Mouse (Mus musculus) megakaryocyte, embryonic 14.5 days (primary cell): ENCODE results near the gene Fga. TPM values are rescaled to one million over a fixed set of nuclear protein-coding genes. Genes with fewer than 3 reads are reported as not detected.

Source experiments
- H3K27me3 ChIP-seq: replicated peaks from 2 replicates; pipeline ENCODE3; 2012; ENCODE audit warnings: inconsistent platforms
- H3K36me3 ChIP-seq: replicated peaks from 2 replicates; pipeline ENCODE3; 2012; ENCODE audit warnings: low read length, inconsistent platforms, mixed read lengths
- H3K4me1 ChIP-seq: 2 replicates; pipeline ENCODE4 v1.6.1; 2012; ENCODE audit warnings: inconsistent platforms
- H3K4me3 ChIP-seq: replicated peaks from 2 replicates; pipeline ENCODE3; 2012; ENCODE audit warnings: moderate library complexity, mild to moderate bottlenecking, inconsistent platforms
- H3K9me3 ChIP-seq: 2 replicates; pipeline ENCODE4 v1.6.1; 2012; ENCODE audit warnings: inconsistent platforms
- FLI1 ChIP-seq: IDR thresholded peaks from 2 replicates; pipeline ENCODE4 v1.6.1; 2012; ENCODE audit warnings: low read length, inconsistent platforms, mixed read lengths
- GATA1 ChIP-seq: IDR thresholded peaks from 3 replicates; pipeline ENCODE4 v1.6.1; 2012; ENCODE audit warnings: mixed read lengths, low read length, inconsistent platforms, borderline replicate concordance
- polyA plus RNA-seq: library from polyadenylated mRNA; stranded (reverse); fragments of >175 nt; gene quantifications from 2 replicates; pipeline ENCODE4 v1.2.3, GENCODE M21; 2012; ENCODE audit warnings: low replicate concordance; ENCODE audit not compliant: insufficient read depth

Fga gene
- polyA plus RNA-seq, 1 experiment: not detected

DNA sequence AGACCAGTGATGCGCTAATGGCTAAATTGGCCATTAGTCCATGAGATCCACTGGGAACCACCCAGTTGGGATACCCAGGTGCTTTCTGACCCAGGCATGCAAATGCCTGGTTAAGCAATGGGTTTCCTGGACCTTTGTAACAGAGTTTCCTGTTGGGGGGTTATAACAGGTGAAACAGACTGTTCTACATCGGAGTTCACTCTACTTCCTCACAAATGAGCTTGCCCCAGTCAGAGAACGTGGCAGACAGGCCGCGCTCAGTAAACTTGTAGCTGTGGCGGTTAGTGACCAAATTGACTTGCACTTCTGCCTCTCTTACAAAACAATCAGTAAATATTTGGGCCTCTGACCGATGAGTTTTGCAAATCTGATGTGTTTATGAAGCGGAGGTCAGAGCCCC lies 22.8 kb upstream of the Fga start:
- no peak for TF ChIP-seq FLI1
- TF ChIP-seq GATA1: no peak
- Histone ChIP-seq H3K27me3 (peaks cover 1% of the 10 kb centered on the region), H3K4me3 (no peak overlapping the region), H3K4me1 (no peaks in the 10 kb centered on the region), H3K36me3 (no peaks in the 10 kb centered on the region), H3K9me3 (no peaks in the 10 kb centered on the region)

DNA sequence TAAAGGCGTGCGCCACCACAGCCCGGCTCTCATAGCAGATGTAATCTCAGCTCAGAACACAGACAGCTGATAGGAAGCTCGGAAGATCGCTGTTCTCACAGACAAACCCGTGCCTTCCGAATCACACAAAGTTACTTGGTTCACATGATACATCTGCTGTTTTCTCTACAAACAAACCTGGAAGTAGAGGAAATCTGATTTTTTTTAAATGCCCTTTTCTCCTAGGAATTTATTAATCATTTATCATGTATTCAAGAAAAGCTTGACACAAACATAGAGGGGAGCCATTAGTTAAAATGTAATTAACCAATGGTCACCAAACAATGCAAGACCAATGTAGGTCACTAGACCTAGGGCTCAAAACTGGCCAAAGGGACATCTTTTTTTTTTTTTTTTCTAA lies 21.1 kb upstream of the Fga start:
- H3K27me3 ChIP-seq: peaks cover 1% of the 10 kb centered on the region
- no peaks in the 10 kb centered on the region for H3K9me3 ChIP-seq
- TF ChIP-seq GATA1 (no peak), FLI1 (no peak)
- no peaks in the 10 kb centered on the region for H3K36me3 ChIP-seq
- no peak overlapping the region for H3K4me3 ChIP-seq
- H3K4me1 ChIP-seq: no peaks in the 10 kb centered on the region

DNA sequence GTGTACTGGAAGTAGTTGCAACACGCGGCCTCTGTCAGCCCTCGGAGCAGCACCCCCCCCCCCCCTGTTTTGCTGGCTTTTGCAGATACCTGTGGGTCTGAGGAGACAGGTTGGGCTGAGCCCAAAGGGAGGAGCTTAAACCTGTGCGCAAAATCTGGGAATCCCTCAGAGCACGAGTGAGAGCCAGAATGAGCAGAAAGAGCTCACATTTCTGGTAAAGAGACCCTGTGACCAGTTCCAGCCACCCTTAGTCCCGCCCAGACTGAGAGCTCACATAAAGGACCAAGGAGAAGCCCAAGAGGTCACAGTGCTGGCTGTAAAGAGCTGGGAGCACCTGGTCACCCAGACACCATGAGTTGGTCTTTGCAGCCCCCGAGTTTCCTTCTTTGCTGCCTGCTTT lies 18.3 kb upstream of the Fga start, which contains the start of gene Fgg:
TSS of gene Fgg (plus strand) at position 168 of the 400 bp plus-strand sequence.
- Histone ChIP-seq H3K27me3 (peaks cover 1% of the 10 kb centered on the region), H3K9me3 (no peaks in the 10 kb centered on the region), H3K4me3 (no peak within 1 kb of the TSS), H3K4me1 (no peaks in the 10 kb centered on the region), H3K36me3 (no peaks in the 10 kb centered on the region)
- no peak for TF ChIP-seq FLI1
- TF ChIP-seq GATA1: no peak

DNA sequence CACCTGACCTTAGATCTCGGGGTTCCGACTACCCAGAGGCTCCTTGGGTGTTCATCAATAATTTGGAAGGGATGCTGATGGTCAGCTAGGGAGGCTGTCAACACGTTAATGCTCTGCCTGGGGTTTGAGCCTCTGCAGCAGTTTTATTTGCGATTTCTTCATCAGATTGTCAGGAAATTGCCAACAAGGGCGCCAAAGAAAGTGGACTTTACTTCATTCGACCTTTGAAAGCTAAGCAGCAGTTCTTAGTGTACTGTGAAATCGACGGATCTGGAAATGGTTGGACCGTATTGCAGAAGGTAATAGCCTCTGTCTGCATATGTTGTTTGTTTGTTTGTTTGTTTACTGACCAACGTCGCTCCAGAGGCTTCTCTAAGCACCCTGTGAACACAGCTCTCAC lies 15.6 kb upstream of the Fga start:
- TF ChIP-seq GATA1 (no peak), FLI1 (no peak)
- Histone ChIP-seq H3K4me1 (no peaks in the 10 kb centered on the region), H3K4me3 (no peak overlapping the region), H3K36me3 (no peaks in the 10 kb centered on the region), H3K9me3 (no peaks in the 10 kb centered on the region), H3K27me3 (peaks cover 1% of the 10 kb centered on the region)

DNA sequence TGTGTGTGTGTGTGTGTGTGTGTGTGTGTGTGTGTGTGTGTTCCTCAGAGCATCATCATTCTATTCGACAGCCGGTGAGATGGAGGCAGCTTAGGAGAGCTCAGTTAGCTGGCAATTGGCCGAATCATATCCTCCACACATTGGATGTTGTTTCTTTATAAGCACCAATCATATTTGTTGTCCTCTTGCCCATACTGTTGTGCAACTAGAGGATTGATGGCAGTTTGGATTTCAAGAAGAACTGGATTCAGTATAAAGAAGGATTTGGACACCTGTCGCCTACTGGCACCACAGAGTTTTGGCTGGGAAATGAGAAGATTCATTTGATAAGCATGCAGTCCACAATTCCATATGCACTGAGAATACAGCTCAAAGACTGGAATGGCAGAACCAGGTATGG lies 14.7 kb upstream of the Fga start:
- Histone ChIP-seq H3K27me3 (peaks cover 1% of the 10 kb centered on the region), H3K4me1 (no peaks in the 10 kb centered on the region), H3K9me3 (no peaks in the 10 kb centered on the region), H3K36me3 (no peaks in the 10 kb centered on the region), H3K4me3 (no peak overlapping the region)
- TF ChIP-seq GATA1 (no peak), FLI1 (no peak)

DNA sequence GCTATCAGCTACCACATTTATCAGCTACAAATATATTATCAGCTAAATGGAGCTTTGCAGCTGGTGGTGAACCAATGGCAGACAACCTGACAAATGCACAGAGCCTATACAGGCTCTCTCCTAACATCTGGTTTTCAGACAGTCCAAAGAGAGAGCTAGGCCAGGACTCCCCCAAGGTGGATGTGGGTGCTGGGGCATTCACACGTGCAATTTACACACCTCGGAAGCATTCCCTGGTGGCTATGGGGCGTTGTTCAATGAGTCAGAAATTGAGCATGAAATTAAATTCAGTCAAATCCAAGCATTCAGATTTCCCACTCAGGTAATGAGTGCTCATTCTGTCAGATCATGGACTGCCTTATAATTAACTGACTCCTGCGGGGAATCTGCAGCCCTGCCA lies 14.3 kb upstream of the Fga start:
- Histone ChIP-seq H3K27me3 (peaks cover 1% of the 10 kb centered on the region), H3K36me3 (no peaks in the 10 kb centered on the region), H3K4me3 (no peak overlapping the region), H3K9me3 (no peaks in the 10 kb centered on the region), H3K4me1 (no peaks in the 10 kb centered on the region)
- TF ChIP-seq GATA1: no peak
- no peak for TF ChIP-seq FLI1

DNA sequence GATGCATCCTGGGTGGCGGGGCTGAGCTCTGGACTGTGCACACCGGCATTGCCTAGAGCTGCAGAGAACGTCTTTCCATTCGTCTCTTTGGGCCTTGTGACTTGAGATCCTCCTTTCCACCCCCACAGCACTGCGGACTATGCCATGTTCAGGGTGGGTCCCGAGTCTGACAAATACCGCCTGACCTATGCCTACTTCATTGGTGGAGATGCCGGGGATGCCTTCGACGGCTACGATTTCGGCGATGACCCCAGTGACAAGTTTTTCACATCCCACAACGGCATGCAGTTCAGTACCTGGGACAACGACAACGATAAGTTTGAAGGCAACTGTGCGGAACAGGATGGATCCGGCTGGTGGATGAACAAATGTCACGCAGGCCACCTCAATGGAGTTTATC lies 13.2 kb upstream of the Fga start:
- TF ChIP-seq GATA1: no peak
- TF ChIP-seq FLI1: no peak

DNA sequence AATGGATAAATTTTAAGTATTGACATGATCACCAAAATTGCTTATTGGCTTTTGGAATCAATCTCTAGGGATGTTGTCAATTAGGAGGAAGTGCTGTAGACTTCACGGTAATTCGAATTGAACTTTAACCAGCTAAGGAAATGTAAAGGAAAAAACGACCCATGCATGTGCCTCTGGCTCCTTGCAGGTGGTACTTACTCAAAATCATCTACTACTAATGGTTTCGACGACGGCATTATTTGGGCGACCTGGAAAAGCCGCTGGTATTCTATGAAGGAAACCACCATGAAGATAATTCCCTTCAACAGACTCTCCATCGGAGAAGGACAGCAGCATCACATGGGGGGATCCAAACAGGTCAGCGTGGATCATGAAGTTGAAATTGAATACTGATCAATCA lies 11.9 kb upstream of the Fga start:
- no peaks in the 10 kb centered on the region for H3K36me3 ChIP-seq
- H3K4me1 ChIP-seq: no peaks in the 10 kb centered on the region; the same call in 1 of the 2 replicates
- no peaks in the 10 kb centered on the region for H3K9me3 ChIP-seq
- no peak for TF ChIP-seq GATA1
- TF ChIP-seq FLI1: no peak
- H3K4me3 ChIP-seq: no peak overlapping the region
- no peaks in the 10 kb centered on the region for H3K27me3 ChIP-seq

More for the DNA sequence above, 13.2 kb upstream of the Fga start:
- H3K27me3 ChIP-seq: no peaks in the 10 kb centered on the region
- no peaks in the 10 kb centered on the region for H3K9me3 ChIP-seq
- H3K4me1 ChIP-seq: no peaks in the 10 kb centered on the region; the same call in 1 of the 2 replicates
- no peaks in the 10 kb centered on the region for H3K36me3 ChIP-seq
- no peak overlapping the region for H3K4me3 ChIP-seq

DNA sequence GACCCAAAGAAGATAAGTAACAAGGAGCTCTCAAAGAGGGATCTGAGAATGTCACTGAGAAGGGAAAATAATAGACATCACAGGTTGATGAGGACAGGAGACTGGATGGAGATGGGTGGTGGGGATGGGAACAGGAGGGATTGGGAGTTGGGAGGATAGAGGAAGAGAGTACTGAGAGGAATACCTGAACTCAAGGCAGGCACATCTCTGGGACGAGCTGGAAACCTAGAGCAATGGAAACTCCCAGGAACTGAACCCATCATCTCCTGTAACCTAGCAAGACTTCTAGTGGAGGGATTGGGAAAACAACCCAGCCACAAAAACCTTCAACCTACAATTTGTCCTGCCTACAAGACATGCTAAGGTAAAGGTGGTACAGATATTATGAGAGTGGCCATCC lies 9.6 kb upstream of the Fga start:
- TF ChIP-seq FLI1: no peak
- no peak for TF ChIP-seq GATA1
- Histone ChIP-seq H3K9me3 (0 out of 2 replicates have a peak, but pooled peaks cover 4% of the 10 kb centered on the region), H3K36me3 (no peaks in the 10 kb centered on the region), H3K4me1 (no peaks in the 10 kb centered on the region; the same call in 1 of the 2 replicates), H3K27me3 (no peaks in the 10 kb centered on the region), H3K4me3 (no peak overlapping the region)

DNA sequence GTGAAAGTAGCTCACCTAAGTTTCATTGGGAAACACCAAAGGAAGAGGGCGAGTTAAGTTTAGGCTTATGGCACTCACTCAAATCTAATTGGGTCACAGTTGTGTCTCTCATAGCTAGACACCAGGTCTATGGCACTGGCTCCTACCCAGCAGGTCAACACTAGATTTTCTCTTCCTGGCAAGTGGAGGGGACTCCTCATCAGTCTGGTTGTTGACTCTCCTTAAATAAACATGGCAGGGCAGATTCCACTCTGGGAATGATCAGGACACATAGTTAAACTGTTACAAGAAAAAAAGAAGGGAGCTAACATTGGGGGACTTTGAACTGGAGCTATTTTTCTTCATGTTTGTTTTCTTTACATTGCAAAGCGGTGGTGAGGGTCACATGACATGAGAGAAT lies 5.5 kb upstream of the Fga start:
- no peaks in the 10 kb centered on the region for H3K36me3 ChIP-seq
- H3K4me1 ChIP-seq: no peaks in the 10 kb centered on the region; the same call in 1 of the 2 replicates
- 0 out of 2 replicates have a peak, but pooled peaks cover 4% of the 10 kb centered on the region for H3K9me3 ChIP-seq
- H3K27me3 ChIP-seq: no peaks in the 10 kb centered on the region
- no peak for TF ChIP-seq GATA1
- no peak for TF ChIP-seq FLI1
- no peak overlapping the region for H3K4me3 ChIP-seq

DNA sequence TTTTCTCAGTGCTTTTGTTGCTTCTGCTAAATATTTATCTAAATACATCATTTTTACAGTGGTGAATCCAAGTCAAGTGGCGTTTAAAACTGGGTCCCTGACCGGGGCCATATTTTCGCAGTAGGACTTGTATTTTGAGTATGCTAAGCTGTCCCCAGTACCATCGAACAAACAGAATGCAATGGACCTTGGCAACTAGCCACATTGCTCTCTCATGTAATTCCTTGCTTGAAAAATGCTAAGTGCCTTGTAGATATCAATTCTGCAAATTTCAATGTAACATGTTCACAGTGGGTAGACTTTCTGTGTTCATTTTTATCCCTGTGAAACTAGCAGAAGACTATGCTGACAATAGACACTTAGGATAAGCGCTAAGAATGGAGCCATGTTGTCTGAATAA lies 4.7 kb upstream of the Fga start:
- TF ChIP-seq FLI1 (no peak), GATA1 (no peak)
- Histone ChIP-seq H3K4me1 (no peaks in the 10 kb centered on the region; the same call in 1 of the 2 replicates), H3K4me3 (no peak overlapping the region), H3K36me3 (no peaks in the 10 kb centered on the region), H3K9me3 (0 out of 2 replicates have a peak, but pooled peaks cover 4% of the 10 kb centered on the region), H3K27me3 (peaks cover 2% of the 10 kb centered on the region)
